Mouse (Mus musculus) heart, adult 2 months (tissue): ENCODE results near the gene Trim65.

Source experiments
- CTCF ChIP-seq: fragments of 200-600 bp; IDR thresholded peaks from 2 replicates; pipeline ENCODE4 v1.8.1; 2022; ENCODE audit warnings: antibody characterized with exemption, mild to moderate bottlenecking, moderate library complexity
- EP300 ChIP-seq: fragments of 200-500 bp; IDR thresholded peaks from 2 replicates; pipeline ENCODE4 v1.6.1; 2011; ENCODE audit warnings: low read depth, low read length, control low read depth; ENCODE audit not compliant: insufficient read depth
- POLR2A ChIP-seq: fragments of 200-500 bp; IDR thresholded peaks from 2 replicates; pipeline ENCODE4 v1.6.1; 2011; ENCODE audit warnings: mild to moderate bottlenecking, low read depth, low read length, control low read depth; ENCODE audit not compliant: insufficient read depth

GRCm38 (mm10) chr11:116149341-116149740, 18.4 kb upstream of the Trim65 start:
- TF ChIP-seq CTCF: no peak
- no peak for TF ChIP-seq POLR2A
- no peak for TF ChIP-seq EP300
